Mouse (Mus musculus): ENCODE data around the gene Tmem219.

GRCm38 (mm10) chr7:126923999-126924398 lies 1.3 kb upstream of the Tmem219 start:
- TF ChIP-seq CTCF (conservative IDR thresholded peaks at IDR 0.05; ENCODE audit: low read length) = no peak
- no peak for TF ChIP-seq NANOG (IDR thresholded peaks at IDR 0.05; ENCODE audit: borderline replicate concordance, low read length)
- TF ChIP-seq POU5F1 (IDR thresholded peaks at IDR 0.05; ENCODE audit: borderline replicate concordance, low read length) = no peak

Measured in E14TG2a.4 (cell line).